Mouse (Mus musculus): ENCODE measurements around the gene Ap3b1. TPM values are rescaled to one million over a fixed set of nuclear protein-coding genes. Genes with fewer than 3 reads are reported as not detected.

The Ap3b1 gene
- polyA plus RNA-seq, 1 experiment from 2014 or later, result 40.9 TPM

- no peaks in the 10 kb centered on the region for H3K27me3 ChIP-seq (ENCODE audit: control insufficient read depth, insufficient read depth, low read length)
- no peaks in the 10 kb centered on the region for H3K9me3 ChIP-seq (ENCODE audit: control insufficient read depth, low read length)
- no peak for ATAC-seq (ENCODE audit: low FRiP score)
- H3K4me2 ChIP-seq (replicated peaks; ENCODE audit: low read depth, low read length), result no peak overlapping the region
- no peaks in the 10 kb centered on the region for H3K36me3 ChIP-seq (ENCODE audit: control insufficient read depth, insufficient read depth, low read length)
- H3K4me3 ChIP-seq (ENCODE audit: low read depth, low read length), result no peak overlapping the region
- DNase-seq (ENCODE audit: low spot score), result no peak
- no peak overlapping the region for H3K9ac ChIP-seq (ENCODE audit: low read depth, low read length)
- WGBS, result 88% methylated on average over 12 of the region's 12 CpGs
- no peaks in the 10 kb centered on the region for H3K4me1 ChIP-seq (replicated peaks; ENCODE audit: control insufficient read depth, insufficient read depth, low read length)
- H3K27ac ChIP-seq (ENCODE audit: low read depth, low read length), result no peak overlapping the region
Observed at GRCm38 (mm10) chr13:94398568-94399374, 40.0 kb downstream of the Ap3b1 start.

GRCm38 (mm10) chr13:94400465-94400864 lies 41.7 kb downstream of the Ap3b1 start:
- no peaks in the 10 kb centered on the region for H3K27me3 ChIP-seq (ENCODE audit: control insufficient read depth, insufficient read depth, low read length)
- ATAC-seq (ENCODE audit: low FRiP score) (no peak), DNase-seq (ENCODE audit: low spot score) (no peak)
- H3K36me3 ChIP-seq (ENCODE audit: control insufficient read depth, insufficient read depth, low read length), result no peaks in the 10 kb centered on the region
- no peak overlapping the region for H3K27ac ChIP-seq (ENCODE audit: low read depth, low read length)
- WGBS, result 95% methylated on average over 8 of the region's 8 CpGs
- no peaks in the 10 kb centered on the region for H3K9me3 ChIP-seq (ENCODE audit: control insufficient read depth, low read length)
- H3K4me1 ChIP-seq (replicated peaks; ENCODE audit: control insufficient read depth, insufficient read depth, low read length), result no peaks in the 10 kb centered on the region
- no peak overlapping the region for H3K4me3 ChIP-seq (ENCODE audit: low read depth, low read length)
- H3K9ac ChIP-seq (ENCODE audit: low read depth, low read length), result no peak overlapping the region
- no peak overlapping the region for H3K4me2 ChIP-seq (replicated peaks; ENCODE audit: low read depth, low read length)

GRCm38 (mm10) chr13:94423600-94423999 lies 64.8 kb downstream of the Ap3b1 start:
- H3K36me3 ChIP-seq (ENCODE audit: control insufficient read depth, insufficient read depth, low read length), result no peaks in the 10 kb centered on the region
- 71% methylated on average over 5 of the region's 5 CpGs for WGBS
- DNase-seq (ENCODE audit: low spot score), result no peak
- ATAC-seq (ENCODE audit: low FRiP score), result no peak
- H3K4me2 ChIP-seq (replicated peaks; ENCODE audit: low read depth, low read length), result no peak overlapping the region
- no peak overlapping the region for H3K9ac ChIP-seq (ENCODE audit: low read depth, low read length)
- H3K27ac ChIP-seq (ENCODE audit: low read depth, low read length), result no peak overlapping the region
- no peaks in the 10 kb centered on the region for H3K4me1 ChIP-seq (replicated peaks; ENCODE audit: control insufficient read depth, insufficient read depth, low read length)
- H3K4me3 ChIP-seq (ENCODE audit: low read depth, low read length), result no peak overlapping the region
- H3K27me3 ChIP-seq (ENCODE audit: control insufficient read depth, insufficient read depth, low read length), result no peaks in the 10 kb centered on the region
- H3K9me3 ChIP-seq (ENCODE audit: control insufficient read depth, low read length), result no peaks in the 10 kb centered on the region

- H3K36me3 ChIP-seq (ENCODE audit: control insufficient read depth, insufficient read depth, low read length), result no peaks in the 10 kb centered on the region
- H3K9ac ChIP-seq (ENCODE audit: low read depth, low read length), result no peak overlapping the region
- WGBS, result 94% methylated on average over 2 of the region's 2 CpGs
- ATAC-seq (ENCODE audit: low FRiP score) (no peak), DNase-seq (ENCODE audit: low spot score) (no peak)
- no peak overlapping the region for H3K4me3 ChIP-seq (ENCODE audit: low read depth, low read length)
- no peak overlapping the region for H3K4me2 ChIP-seq (replicated peaks; ENCODE audit: low read depth, low read length)
- H3K4me1 ChIP-seq (replicated peaks; ENCODE audit: control insufficient read depth, insufficient read depth, low read length), result no peaks in the 10 kb centered on the region
- no peaks in the 10 kb centered on the region for H3K9me3 ChIP-seq (ENCODE audit: control insufficient read depth, low read length)
- no peaks in the 10 kb centered on the region for H3K27me3 ChIP-seq (ENCODE audit: control insufficient read depth, insufficient read depth, low read length)
- H3K27ac ChIP-seq (ENCODE audit: low read depth, low read length), result no peak overlapping the region
Observed at GRCm38 (mm10) chr13:94429567-94429966, 70.8 kb downstream of the Ap3b1 start.

- Histone ChIP-seq H3K27ac (ENCODE audit: low read depth, low read length) (no peak overlapping the region), H3K4me2 (replicated peaks; ENCODE audit: low read depth, low read length) (no peak overlapping the region), H3K4me1 (replicated peaks; ENCODE audit: control insufficient read depth, insufficient read depth, low read length) (no peaks in the 10 kb centered on the region), H3K27me3 (ENCODE audit: control insufficient read depth, insufficient read depth, low read length) (no peaks in the 10 kb centered on the region), H3K9me3 (ENCODE audit: control insufficient read depth, low read length) (no peaks in the 10 kb centered on the region), H3K4me3 (ENCODE audit: low read depth, low read length) (no peak overlapping the region), H3K9ac (ENCODE audit: low read depth, low read length) (no peak overlapping the region), H3K36me3 (ENCODE audit: control insufficient read depth, insufficient read depth, low read length) (no peaks in the 10 kb centered on the region)
- DNase-seq (ENCODE audit: low spot score) (no peak), ATAC-seq (ENCODE audit: low FRiP score) (no peak)
- whole genome bisulfite sequencing, result 90% methylated on average over 5 of the region's 5 CpGs
Observed at GRCm38 (mm10) chr13:94439386-94439785, 80.6 kb downstream of the Ap3b1 start.

GRCm38 (mm10) chr13:94441199-94441598 lies 82.4 kb downstream of the Ap3b1 start:
- Histone ChIP-seq H3K4me1 (replicated peaks; ENCODE audit: control insufficient read depth, insufficient read depth, low read length) (no peaks in the 10 kb centered on the region), H3K27me3 (ENCODE audit: control insufficient read depth, insufficient read depth, low read length) (no peaks in the 10 kb centered on the region), H3K27ac (ENCODE audit: low read depth, low read length) (no peak overlapping the region), H3K4me2 (replicated peaks; ENCODE audit: low read depth, low read length) (no peak overlapping the region), H3K36me3 (ENCODE audit: control insufficient read depth, insufficient read depth, low read length) (no peaks in the 10 kb centered on the region), H3K9ac (ENCODE audit: low read depth, low read length) (no peak overlapping the region), H3K9me3 (ENCODE audit: control insufficient read depth, low read length) (no peaks in the 10 kb centered on the region), H3K4me3 (ENCODE audit: low read depth, low read length) (no peak overlapping the region)
- no peak for ATAC-seq (ENCODE audit: low FRiP score)
- no peak for DNase-seq (ENCODE audit: low spot score)
- 89% methylated on average over 4 of the region's 4 CpGs for WGBS

GRCm38 (mm10) chr13:94443411-94443810 lies 84.7 kb downstream of the Ap3b1 start:
- Histone ChIP-seq H3K9me3 (ENCODE audit: control insufficient read depth, low read length) (no peaks in the 10 kb centered on the region), H3K27ac (ENCODE audit: low read depth, low read length) (no peak overlapping the region), H3K36me3 (ENCODE audit: control insufficient read depth, insufficient read depth, low read length) (no peaks in the 10 kb centered on the region; the same call in 1 of the 2 replicates), H3K9ac (ENCODE audit: low read depth, low read length) (no peak overlapping the region), H3K4me2 (replicated peaks; ENCODE audit: low read depth, low read length) (no peak overlapping the region), H3K27me3 (ENCODE audit: control insufficient read depth, insufficient read depth, low read length) (no peaks in the 10 kb centered on the region), H3K4me1 (replicated peaks; ENCODE audit: control insufficient read depth, insufficient read depth, low read length) (no peaks in the 10 kb centered on the region), H3K4me3 (ENCODE audit: low read depth, low read length) (no peak overlapping the region)
- DNase-seq (ENCODE audit: low spot score), result no peak
- no peak for ATAC-seq (ENCODE audit: low FRiP score)
- WGBS, result 88% methylated on average over 3 of the region's 3 CpGs

- Histone ChIP-seq H3K4me3 (ENCODE audit: low read depth, low read length) (no peak overlapping the region), H3K4me1 (replicated peaks; ENCODE audit: control insufficient read depth, insufficient read depth, low read length) (no peaks in the 10 kb centered on the region), H3K36me3 (ENCODE audit: control insufficient read depth, insufficient read depth, low read length) (no peaks in the 10 kb centered on the region; the same call in 1 of the 2 replicates), H3K9me3 (ENCODE audit: control insufficient read depth, low read length) (no peaks in the 10 kb centered on the region), H3K4me2 (replicated peaks; ENCODE audit: low read depth, low read length) (no peak overlapping the region), H3K9ac (ENCODE audit: low read depth, low read length) (no peak overlapping the region), H3K27ac (ENCODE audit: low read depth, low read length) (no peak overlapping the region), H3K27me3 (ENCODE audit: control insufficient read depth, insufficient read depth, low read length) (no peaks in the 10 kb centered on the region)
- 91% methylated on average over 5 of the region's 5 CpGs for WGBS
- no peak for ATAC-seq (ENCODE audit: low FRiP score)
- no peak for DNase-seq (ENCODE audit: low spot score)
Observed at GRCm38 (mm10) chr13:94445103-94445502, 86.3 kb downstream of the Ap3b1 start.

GRCm38 (mm10) chr13:94447003-94447402 lies 88.2 kb downstream of the Ap3b1 start:
- DNase-seq (ENCODE audit: low spot score) (no peak), ATAC-seq (ENCODE audit: low FRiP score) (no peak)
- Histone ChIP-seq H3K27me3 (ENCODE audit: control insufficient read depth, insufficient read depth, low read length) (no peaks in the 10 kb centered on the region), H3K9ac (ENCODE audit: low read depth, low read length) (no peak overlapping the region), H3K9me3 (ENCODE audit: control insufficient read depth, low read length) (no peaks in the 10 kb centered on the region), H3K4me3 (ENCODE audit: low read depth, low read length) (no peak overlapping the region), H3K4me1 (replicated peaks; ENCODE audit: control insufficient read depth, insufficient read depth, low read length) (no peaks in the 10 kb centered on the region), H3K27ac (ENCODE audit: low read depth, low read length) (no peak overlapping the region), H3K4me2 (replicated peaks; ENCODE audit: low read depth, low read length) (no peak overlapping the region), H3K36me3 (ENCODE audit: control insufficient read depth, insufficient read depth, low read length) (no peaks in the 10 kb centered on the region; the same call in 1 of the 2 replicates)
- WGBS, result 65% methylated on average over 4 of the region's 4 CpGs

Measured in hindbrain, embryonic 11.5 days (tissue).